In genomic region chr16:18777101-18778080, GRCm38 (mm10) we compare ENCODE assay signal across 9 mouse cellular contexts. TPM values are rescaled to one million over a fixed set of nuclear protein-coding genes. Genes with fewer than 3 reads are reported as not detected.
A peak's percentile ranks its signal among the peaks of the same experiment; 100 is the strongest.
DNase-seq lines count a peak whose midpoint lies in the region; ATAC-seq and TF ChIP-seq lines count a peak whose summit lies in the region.
"Had no signal": no experiment of that assay in that cellular context is flagged by ENCODE, and none has a peak within 500 bp of the region (broad histone marks: within the 10 kb centered on the region; RNA-seq: fewer than 3 reads in every experiment).

No protein-coding gene starts in this region.

- H3K27me3 ChIP-seq in heart, postnatal 0 days (ENCODE audit: control insufficient read depth, insufficient read depth, low read length) = peaks cover 34% of the 10 kb centered on the region
- H3K27me3 ChIP-seq in liver, embryonic 12.5 days (replicated peaks) = peaks cover 68% of the 10 kb centered on the region
- peaks cover 44% of the 10 kb centered on the region for H3K27me3 ChIP-seq in neural tube, embryonic 15.5 days (replicated peaks)

- peak overlapping the region; percentile 65 for H3K4me2 ChIP-seq in heart, postnatal 0 days (ENCODE audit: low read depth, low read length)
- peak overlapping the region; percentile 54 for H3K4me2 ChIP-seq in liver, embryonic 12.5 days
- H3K4me2 ChIP-seq in neural tube, embryonic 15.5 days = peak overlapping the region; percentile 76

- no peaks in the 10 kb centered on the region for H3K9me3 ChIP-seq in heart, postnatal 0 days (replicated peaks; ENCODE audit: control insufficient read depth, low read length)
- no peaks in the 10 kb centered on the region for H3K9me3 ChIP-seq in liver, embryonic 12.5 days (replicated peaks)
- H3K9me3 ChIP-seq in neural tube, embryonic 15.5 days (replicated peaks) = no peaks in the 10 kb centered on the region

- no peak for TF ChIP-seq CTCF in brain, embryonic 14.5 days (IDR thresholded peaks at IDR 0.05; ENCODE audit: borderline replicate concordance, extremely low read depth, insufficient read depth, insufficient read length)
- no peak for TF ChIP-seq CTCF in heart, postnatal 0 days (IDR thresholded peaks at IDR 0.05; ENCODE audit: low read depth)

- TF ChIP-seq EP300 in heart, postnatal 0 days (IDR thresholded peaks at IDR 0.05; ENCODE audit: low read depth) = no peak

- peak overlapping the region; percentile 81 for H3K27ac ChIP-seq in heart, postnatal 0 days (ENCODE audit: low read depth)
- no peak overlapping the region for H3K27ac ChIP-seq in liver, embryonic 12.5 days
- H3K27ac ChIP-seq in neural tube, embryonic 15.5 days (replicated peaks) = peak overlapping the region; percentile 24; the same call in 1 of the 2 replicates

- no peak for TF ChIP-seq POLR2A in brain, embryonic 14.5 days (IDR thresholded peaks at IDR 0.05; ENCODE audit: borderline replicate concordance, extremely low read depth, insufficient read depth, insufficient read length, poor library complexity, severe bottlenecking)

- ATAC-seq in frontal cortex, adult (ENCODE audit: low TSS enrichment) = peak; percentile 20; the same call in 1 of the 2 replicates
- ATAC-seq in heart, postnatal 0 days (ENCODE audit: insufficient read depth, low read depth) = 0 out of 2 replicates have a peak, but pooled peaks have one; percentile 1
- ATAC-seq in liver, embryonic 12.5 days = 0 out of 2 replicates have a peak, but pooled peaks have one; percentile 11
- ATAC-seq in neural tube, embryonic 15.5 days (ENCODE audit: low FRiP score) = peak; percentile 73

- no peak for DNase-seq in frontal cortex, postnatal 14 days (ENCODE audit: low spot score in 2 of 2)
- peak; percentile 23 for DNase-seq in brain, embryonic 14.5 days (ENCODE audit: low read depth)
- DNase-seq in heart, postnatal 0 days (ENCODE audit: low spot score) = no peak
- no peak for DNase-seq in right cerebral cortex, postnatal 14 days
- DNase-seq in right cerebral cortex, adult 18-20 months = no peak

- WGBS in heart, postnatal 0 days = 3% methylated on average over 79 of the region's 80 CpGs
- 4% methylated on average over 80 of the region's 80 CpGs for WGBS in liver, embryonic 12.5 days (ENCODE audit: insufficient replicate concordance)
- WGBS in neural tube, embryonic 15.5 days = 2% methylated on average over 80 of the region's 80 CpGs

- peaks cover 5% of the 10 kb centered on the region; the same call in 1 of the 2 replicates for H3K36me3 ChIP-seq in heart, postnatal 0 days (replicated peaks; ENCODE audit: control insufficient read depth, insufficient read depth, low read length)
- peaks cover 26% of the 10 kb centered on the region for H3K36me3 ChIP-seq in liver, embryonic 12.5 days
- no peaks in the 10 kb centered on the region for H3K36me3 ChIP-seq in neural tube, embryonic 15.5 days

- H3K4me1 ChIP-seq in heart, postnatal 0 days (ENCODE audit: control insufficient read depth, insufficient read depth) = no peaks in the 10 kb centered on the region
- H3K4me1 ChIP-seq in liver, embryonic 12.5 days = peaks cover 11% of the 10 kb centered on the region; the same call in 1 of the 2 replicates
- peaks cover 16% of the 10 kb centered on the region for H3K4me1 ChIP-seq in neural tube, embryonic 15.5 days

- peak overlapping the region; percentile 54 for H3K4me3 ChIP-seq in heart, postnatal 0 days (ENCODE audit: low read depth, low read length)
- peak overlapping the region; percentile 42 for H3K4me3 ChIP-seq in liver, embryonic 12.5 days
- peak overlapping the region; percentile 46 for H3K4me3 ChIP-seq in neural tube, embryonic 15.5 days (replicated peaks)

- H3K9ac ChIP-seq in heart, postnatal 0 days (replicated peaks; ENCODE audit: low read depth, low read length) = peak overlapping the region; percentile 58
- H3K9ac ChIP-seq in liver, embryonic 12.5 days = peak overlapping the region; percentile 24
- peak overlapping the region; percentile 40 for H3K9ac ChIP-seq in neural tube, embryonic 15.5 days (replicated peaks)

RNA-seq across cellular contexts. Expression of gene Cldn5, which starts 0.7 kb away (rescaled TPM):
- polyA plus RNA-seq in brain, embryonic 14.5 days (2012; rRNA removed) = 115 and 122 TPM in 2 replicates
- total RNA-seq in heart, postnatal 0 days (2014; rRNA removed; ENCODE audit: low replicate concordance) = 89.6 and 108 TPM in 2 replicates
- 44.8 and 54.2 TPM in 2 replicates for polyA plus RNA-seq in heart, postnatal 0 days (2015; fragmentation: Nextera tagmentation; extraction: Ambion mirVana)
- polyA plus RNA-seq in liver, embryonic 12.5 days (2016; fragmentation: Nextera tagmentation; extraction: Ambion mirVana) = 10.7 and 11.8 TPM in 2 replicates
- polyA plus RNA-seq in neural tube, embryonic 15.5 days (2015; fragmentation: Nextera tagmentation; extraction: Ambion mirVana) = 111 and 121 TPM in 2 replicates

RNA-seq across cellular contexts. Expression of gene Ufd1, which starts 34.2 kb away (rescaled TPM):
- 64.1 and 68.2 TPM in 2 replicates for polyA plus RNA-seq in brain, embryonic 14.5 days (2012; rRNA removed)
- total RNA-seq in heart, postnatal 0 days (2014; rRNA removed; ENCODE audit: low replicate concordance) = 31.5 and 62.7 TPM in 2 replicates
- 70.2 and 74.4 TPM in 2 replicates for polyA plus RNA-seq in heart, postnatal 0 days (2015; fragmentation: Nextera tagmentation; extraction: Ambion mirVana)
- polyA plus RNA-seq in liver, embryonic 12.5 days (2016; fragmentation: Nextera tagmentation; extraction: Ambion mirVana) = 53.8 and 57.5 TPM in 2 replicates
- 110 and 114 TPM in 2 replicates for polyA plus RNA-seq in neural tube, embryonic 15.5 days (2015; fragmentation: Nextera tagmentation; extraction: Ambion mirVana)

RNA-seq across cellular contexts. Expression of gene Cdc45, which starts 34.4 kb away (rescaled TPM):
- polyA plus RNA-seq in brain, embryonic 14.5 days (2012; rRNA removed) = 17.7 and 34.0 TPM in 2 replicates
- 16.3 and 25.7 TPM in 2 replicates for total RNA-seq in heart, postnatal 0 days (2014; rRNA removed; ENCODE audit: low replicate concordance)
- 10.3 and 12.1 TPM in 2 replicates for polyA plus RNA-seq in heart, postnatal 0 days (2015; fragmentation: Nextera tagmentation; extraction: Ambion mirVana)
- polyA plus RNA-seq in liver, embryonic 12.5 days (2016; fragmentation: Nextera tagmentation; extraction: Ambion mirVana) = 54.2 and 55.9 TPM in 2 replicates
- 6.6 and 18.5 TPM in 2 replicates for polyA plus RNA-seq in neural tube, embryonic 15.5 days (2015; fragmentation: Nextera tagmentation; extraction: Ambion mirVana)

RNA-seq across cellular contexts. Expression of gene 2510002D24Rik, which starts 59.0 kb away (rescaled TPM):
- polyA plus RNA-seq in brain, embryonic 14.5 days (2012; rRNA removed) = 35.8 and 39.8 TPM in 2 replicates
- 34.7 and 45.6 TPM in 2 replicates for total RNA-seq in heart, postnatal 0 days (2014; rRNA removed; ENCODE audit: low replicate concordance)
- 30.6 and 32.9 TPM in 2 replicates for polyA plus RNA-seq in heart, postnatal 0 days (2015; fragmentation: Nextera tagmentation; extraction: Ambion mirVana)
- polyA plus RNA-seq in liver, embryonic 12.5 days (2016; fragmentation: Nextera tagmentation; extraction: Ambion mirVana) = 32.3 and 32.8 TPM in 2 replicates
- 48.0 and 50.2 TPM in 2 replicates for polyA plus RNA-seq in neural tube, embryonic 15.5 days (2015; fragmentation: Nextera tagmentation; extraction: Ambion mirVana)

RNA-seq across cellular contexts. Expression of gene Gm28539, which starts 59.0 kb away (rescaled TPM):
- 1.4 TPM in 1 of 2 replicates, not detected in the other for polyA plus RNA-seq in brain, embryonic 14.5 days (2012; rRNA removed)
- 2.1 and 13.1 TPM in 2 replicates for total RNA-seq in heart, postnatal 0 days (2014; rRNA removed; ENCODE audit: low replicate concordance)
- polyA plus RNA-seq in heart, postnatal 0 days (2015; fragmentation: Nextera tagmentation; extraction: Ambion mirVana) = not detected in 2 replicates
- not detected in 2 replicates for polyA plus RNA-seq in liver, embryonic 12.5 days (2016; fragmentation: Nextera tagmentation; extraction: Ambion mirVana)
- polyA plus RNA-seq in neural tube, embryonic 15.5 days (2015; fragmentation: Nextera tagmentation; extraction: Ambion mirVana) = 0.17 TPM in 1 of 2 replicates, not detected in the other
- polyA plus RNA-seq: gonadal fat pad, adult 2 months had no signal

Comparison
In these comparisons a context has a peak if more than half of its experiments do, and no peak if none do; other contexts are left out.
1. ATAC-seq: peak in every context shown above with its lines; median percentile 73 in neural tube, embryonic 15.5 days; 20 in frontal cortex, adult; 11 in liver, embryonic 12.5 days; 1 in heart, postnatal 0 days.